Mouse (Mus musculus) cortical plate, adult 2 months (tissue): Measurements from ENCODE around the gene Dok7.

Source experiments
- CTCF ChIP-seq: fragments of 200-500 bp; IDR thresholded peaks from 2 replicates; pipeline ENCODE4 v1.5.1; 2011; ENCODE audit warnings: mild to moderate bottlenecking, control low read depth, low read length; ENCODE audit not compliant: insufficient read depth; ENCODE audit errors: extremely low read depth
- POLR2A ChIP-seq: fragments of 200-500 bp; IDR thresholded peaks from 2 replicates; pipeline ENCODE4 v1.6.1; 2011; ENCODE audit warnings: mild to moderate bottlenecking, low read length, control low read depth; ENCODE audit not compliant: insufficient read depth; ENCODE audit errors: extremely low read depth

DNA sequence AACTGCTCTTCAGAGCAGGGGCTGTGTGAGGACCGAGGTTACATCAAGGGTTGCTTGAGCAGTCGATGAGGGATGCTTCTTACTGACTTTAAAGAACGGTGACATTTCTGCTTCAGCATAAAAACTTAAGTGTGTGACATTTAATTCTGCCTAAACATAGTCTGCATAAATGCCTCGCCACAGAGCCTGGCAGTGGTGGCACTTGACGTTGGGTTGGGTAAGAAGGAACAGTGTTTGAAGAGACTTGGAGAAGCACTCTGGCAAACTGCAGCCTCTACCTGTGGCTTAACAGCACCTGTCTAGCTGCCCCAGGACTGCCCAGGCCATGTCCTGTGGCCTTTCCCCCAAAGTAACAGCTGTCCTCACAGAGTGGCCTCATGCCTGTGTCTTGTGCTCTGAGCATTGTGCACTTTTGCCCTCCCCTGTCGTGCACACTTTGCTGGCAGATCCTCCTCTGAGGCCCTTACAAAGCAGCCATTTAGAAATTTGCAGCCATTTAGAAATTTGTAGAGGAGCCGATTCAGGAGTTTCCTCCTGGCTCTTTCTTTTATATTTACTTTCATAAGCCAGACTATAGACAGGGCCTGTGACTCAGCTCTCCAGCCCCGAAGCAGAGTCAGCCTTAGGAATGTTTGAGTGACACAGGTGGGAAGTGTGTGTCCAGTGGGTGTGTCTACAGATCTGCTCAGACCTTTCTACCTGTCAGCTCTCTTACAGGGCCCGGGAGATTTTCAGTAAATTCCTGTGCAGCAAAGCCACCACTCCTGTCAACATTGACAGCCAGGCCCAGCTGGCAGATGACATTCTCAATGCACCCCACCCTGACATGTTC is 35.9 kb upstream of the Dok7 start:
- TF ChIP-seq CTCF (no peak), POLR2A (no peak)
